Mouse (Mus musculus): ENCODE data around the gene Sin3b. TPM values are rescaled to one million over a fixed set of nuclear protein-coding genes. Genes with fewer than 3 reads are reported as not detected.

The Sin3b gene
- polyA plus RNA-seq, 1 experiment from 2014 or later, result 151 TPM

DNA sequence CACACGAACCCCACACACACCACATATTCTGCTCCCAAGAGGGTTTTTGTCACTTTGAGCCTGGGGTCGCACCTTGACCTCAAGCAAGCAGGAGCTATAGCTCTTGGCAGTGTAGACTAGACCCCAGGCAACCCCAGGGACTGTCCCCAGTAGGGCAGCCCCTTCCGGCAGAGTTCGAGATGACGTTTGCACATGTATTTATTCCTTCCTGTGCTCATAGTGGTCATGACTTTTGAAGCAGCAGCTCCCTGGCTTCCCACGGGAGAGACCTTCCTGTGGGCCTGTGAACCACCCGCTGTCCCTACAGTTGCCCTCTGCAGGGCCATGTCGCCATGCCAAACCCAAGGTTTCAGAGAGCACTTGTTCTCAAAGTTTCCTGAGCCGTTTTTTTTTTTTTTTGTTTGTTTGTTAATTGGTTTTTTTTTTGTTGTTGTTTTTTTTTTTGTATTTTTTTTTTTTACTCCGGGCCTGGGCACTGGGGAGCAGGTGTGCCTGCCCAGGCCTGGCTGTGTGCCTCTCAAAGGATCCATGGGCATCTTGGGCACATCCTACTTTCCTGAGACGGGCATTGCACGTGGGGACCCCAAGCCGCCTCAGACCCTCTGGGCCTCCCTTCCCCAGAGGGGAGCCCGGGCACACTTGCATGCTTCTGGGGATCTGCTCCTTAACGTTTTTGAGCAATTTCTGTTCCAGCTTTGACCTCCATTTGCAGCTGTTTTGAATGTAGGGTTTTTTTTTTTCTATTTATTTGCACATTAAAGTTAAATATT is 34.5 kb downstream of the Sin3b start:
- peaks cover 68% of the 10 kb centered on the region for H3K36me3 ChIP-seq (replicated peaks)
- no peak overlapping the region for H3K27ac ChIP-seq
- H3K4me3 ChIP-seq, result no peak overlapping the region
- no peaks in the 10 kb centered on the region for H3K4me1 ChIP-seq
- 92% methylated on average over 15 of the region's 15 CpGs for WGBS
- H3K27me3 ChIP-seq (ENCODE audit: poor library complexity, severe bottlenecking), result no peaks in the 10 kb centered on the region
- peak; percentile 11 for DNase-seq (ENCODE audit: extremely low spot score, low spot score)
- H3K9me3 ChIP-seq, result no peaks in the 10 kb centered on the region

DNA sequence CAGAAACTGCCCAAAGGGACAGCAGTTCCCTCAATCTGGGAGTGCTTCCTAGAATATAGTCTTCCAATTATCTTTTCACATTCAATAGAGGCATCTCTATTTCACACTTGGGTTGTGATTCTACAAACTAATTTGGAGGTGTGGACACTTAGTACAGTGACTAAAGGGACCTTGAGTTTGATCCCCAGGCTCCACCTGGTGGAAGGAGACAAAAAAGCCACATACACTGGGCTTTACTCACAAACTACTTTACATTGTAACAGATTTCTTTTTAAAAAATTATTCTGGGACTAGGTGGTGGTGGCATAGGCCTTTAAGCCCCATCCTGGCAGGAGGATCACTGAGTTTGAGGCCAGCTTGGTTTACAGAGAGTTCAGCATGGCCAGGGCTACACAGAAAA is 35.2 kb downstream of the Sin3b start:
- H3K4me3 ChIP-seq, result no peak overlapping the region
- H3K27me3 ChIP-seq (ENCODE audit: poor library complexity, severe bottlenecking), result no peaks in the 10 kb centered on the region
- DNase-seq (ENCODE audit: extremely low spot score, low spot score), result no peak
- H3K4me1 ChIP-seq, result no peaks in the 10 kb centered on the region
- H3K36me3 ChIP-seq (replicated peaks), result peaks cover 61% of the 10 kb centered on the region
- H3K9me3 ChIP-seq, result no peaks in the 10 kb centered on the region
- no peak overlapping the region for H3K27ac ChIP-seq

DNA sequence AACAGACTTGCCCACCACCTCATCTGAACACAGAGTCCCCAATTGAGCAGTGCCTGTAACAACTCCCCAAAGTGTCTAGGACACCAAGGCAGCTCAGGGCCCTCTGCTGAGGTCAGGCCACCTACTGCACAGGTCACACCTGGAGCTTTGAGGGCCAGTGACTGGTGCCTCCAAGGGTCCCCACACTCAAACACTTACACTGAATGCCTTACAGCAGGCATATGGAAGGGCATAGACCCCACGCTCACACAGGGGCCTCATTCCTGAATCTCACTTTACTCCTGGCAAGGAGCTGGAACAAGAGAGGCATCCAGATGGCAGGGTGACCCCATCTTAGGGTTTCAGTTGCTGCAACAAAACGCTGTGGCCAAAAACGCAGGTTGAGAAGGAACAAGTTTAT is 37.1 kb downstream of the Sin3b start:
- no peaks in the 10 kb centered on the region for H3K4me1 ChIP-seq
- H3K27me3 ChIP-seq (ENCODE audit: poor library complexity, severe bottlenecking), result no peaks in the 10 kb centered on the region
- DNase-seq (ENCODE audit: extremely low spot score, low spot score), result no peak
- peaks cover 45% of the 10 kb centered on the region for H3K36me3 ChIP-seq (replicated peaks)
- no peak overlapping the region for H3K4me3 ChIP-seq
- no peaks in the 10 kb centered on the region for H3K9me3 ChIP-seq
- WGBS, result 87% methylated on average over 3 of the region's 3 CpGs
- no peak overlapping the region for H3K27ac ChIP-seq

DNA sequence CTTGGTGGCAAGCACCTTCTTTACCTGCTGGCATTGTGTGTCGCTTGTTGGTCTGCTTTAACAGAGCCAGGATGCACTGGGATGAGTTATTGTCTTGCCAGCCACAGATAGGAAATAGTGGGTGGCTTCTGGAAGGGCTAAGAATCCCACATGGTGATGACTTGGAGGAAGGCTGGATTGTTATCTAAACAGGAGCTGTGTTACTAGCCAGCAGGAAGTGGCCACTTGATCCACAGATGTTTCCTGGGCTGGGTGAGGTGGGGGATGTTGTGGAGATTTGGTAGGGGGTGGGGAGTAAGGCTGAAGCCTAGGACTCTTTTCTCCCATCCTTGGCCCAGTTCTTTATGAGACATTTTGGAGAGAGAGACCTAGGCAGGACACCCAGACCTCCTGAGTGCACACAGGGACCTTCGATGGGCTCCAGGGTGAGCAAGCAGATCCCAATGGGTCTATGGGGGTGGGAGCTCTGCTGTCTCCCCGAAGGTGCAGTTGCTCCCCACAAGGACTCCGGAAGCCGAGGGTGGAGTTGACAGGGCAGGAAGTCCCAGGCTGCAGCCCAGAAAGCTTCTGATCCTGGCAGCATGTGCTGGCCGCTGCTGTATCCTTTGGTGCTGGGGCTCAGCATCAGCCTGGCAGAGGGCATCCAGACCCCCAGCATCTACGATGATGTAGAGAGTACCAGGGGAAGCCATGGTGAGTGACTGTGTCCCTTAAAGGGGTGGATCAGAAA is 38.4 kb downstream of the Sin3b start, which contains the start of gene F2rl3:
F2rl3 (plus strand) TSS at position 559 of the 730 bp plus-strand sequence.
- 84% methylated on average over 7 of the region's 7 CpGs for WGBS
- H3K27me3 ChIP-seq (ENCODE audit: poor library complexity, severe bottlenecking), result no peaks in the 10 kb centered on the region
- peak; percentile 12 for DNase-seq (ENCODE audit: extremely low spot score, low spot score)
- H3K4me3 ChIP-seq, result no peak within 1 kb of the TSS
- no peaks in the 10 kb centered on the region for H3K9me3 ChIP-seq
- H3K27ac ChIP-seq, result peak within 1 kb of the TSS; percentile 30; the same call in 1 of the 2 replicates
- H3K36me3 ChIP-seq (replicated peaks), result peaks cover 32% of the 10 kb centered on the region
- no peaks in the 10 kb centered on the region for H3K4me1 ChIP-seq

DNA sequence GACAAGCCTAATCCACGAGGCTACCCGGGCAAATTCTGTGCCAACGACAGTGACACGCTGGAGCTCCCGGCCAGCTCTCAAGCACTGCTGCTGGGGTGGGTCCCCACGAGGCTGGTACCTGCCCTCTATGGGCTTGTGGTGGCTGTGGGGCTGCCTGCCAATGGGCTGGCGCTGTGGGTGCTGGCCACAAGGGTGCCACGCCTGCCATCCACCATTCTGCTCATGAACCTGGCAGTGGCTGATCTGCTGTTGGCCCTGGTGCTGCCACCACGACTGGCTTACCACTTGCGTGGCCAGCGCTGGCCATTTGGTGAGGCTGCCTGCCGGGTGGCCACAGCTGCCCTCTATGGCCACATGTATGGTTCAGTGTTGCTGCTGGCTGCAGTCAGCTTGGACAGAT is 39.2 kb downstream of the Sin3b start:
- Histone ChIP-seq H3K4me3 (no peak overlapping the region), H3K4me1 (no peaks in the 10 kb centered on the region), H3K36me3 (replicated peaks) (peaks cover 24% of the 10 kb centered on the region), H3K27me3 (ENCODE audit: poor library complexity, severe bottlenecking) (no peaks in the 10 kb centered on the region), H3K27ac (peak overlapping the region; percentile 30; the same call in 1 of the 2 replicates), H3K9me3 (no peaks in the 10 kb centered on the region)
- 92% methylated on average over 12 of the region's 12 CpGs for WGBS
- DNase-seq (ENCODE audit: extremely low spot score, low spot score), result no peak

DNA sequence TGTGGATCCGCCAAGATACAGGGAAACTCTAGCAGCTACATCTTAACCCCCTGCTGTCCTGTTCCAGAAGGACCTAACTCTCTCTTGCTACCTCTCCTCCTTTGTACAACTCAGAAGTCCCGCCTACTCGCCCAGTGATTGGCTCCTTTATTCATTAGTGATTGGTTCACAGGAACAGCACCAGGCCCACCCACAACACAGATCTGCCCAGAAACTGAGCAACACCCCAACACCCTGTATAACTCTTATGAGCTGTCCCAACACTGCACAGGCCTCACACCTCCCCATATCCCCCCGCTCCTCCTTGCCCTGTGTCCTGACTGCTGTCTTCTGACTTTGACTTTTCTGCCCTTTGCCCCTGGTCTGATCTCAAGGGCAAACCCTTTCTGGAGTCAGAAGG is 42.6 kb downstream of the Sin3b start:
- no peaks in the 10 kb centered on the region for H3K27me3 ChIP-seq (ENCODE audit: poor library complexity, severe bottlenecking)
- no peak overlapping the region for H3K4me3 ChIP-seq
- no peaks in the 10 kb centered on the region for H3K9me3 ChIP-seq
- no peaks in the 10 kb centered on the region for H3K4me1 ChIP-seq
- no peak overlapping the region for H3K27ac ChIP-seq
- no peaks in the 10 kb centered on the region for H3K36me3 ChIP-seq (replicated peaks)
- DNase-seq (ENCODE audit: extremely low spot score, low spot score), result no peak
- 65% methylated on average over 4 of the region's 4 CpGs for WGBS

DNA sequence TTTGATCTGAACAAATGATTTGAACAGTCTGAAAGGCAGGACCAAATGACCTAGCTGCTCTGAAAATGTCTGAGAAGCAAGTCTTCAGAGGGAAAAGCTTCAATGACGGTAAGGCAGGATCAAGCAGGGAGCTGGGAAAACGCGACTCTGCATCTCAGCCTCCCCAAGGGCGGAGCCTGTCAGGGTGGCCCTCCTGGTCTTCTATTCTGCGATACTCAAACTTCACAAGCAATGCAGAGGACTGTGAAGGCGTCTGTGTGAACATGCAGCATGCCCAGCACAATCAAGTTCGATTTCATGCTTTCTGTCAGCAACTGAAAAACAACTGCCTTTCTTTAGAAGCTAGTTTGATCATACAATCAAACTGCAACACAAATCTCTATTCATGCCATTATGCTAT is 43.7 kb downstream of the Sin3b start:
- Histone ChIP-seq H3K9me3 (no peaks in the 10 kb centered on the region), H3K27ac (no peak overlapping the region), H3K27me3 (ENCODE audit: poor library complexity, severe bottlenecking) (no peaks in the 10 kb centered on the region), H3K4me1 (no peaks in the 10 kb centered on the region), H3K36me3 (replicated peaks) (no peaks in the 10 kb centered on the region), H3K4me3 (no peak overlapping the region)
- DNase-seq (ENCODE audit: extremely low spot score, low spot score), result no peak
- WGBS, result 45% methylated on average over 7 of the region's 7 CpGs

DNA sequence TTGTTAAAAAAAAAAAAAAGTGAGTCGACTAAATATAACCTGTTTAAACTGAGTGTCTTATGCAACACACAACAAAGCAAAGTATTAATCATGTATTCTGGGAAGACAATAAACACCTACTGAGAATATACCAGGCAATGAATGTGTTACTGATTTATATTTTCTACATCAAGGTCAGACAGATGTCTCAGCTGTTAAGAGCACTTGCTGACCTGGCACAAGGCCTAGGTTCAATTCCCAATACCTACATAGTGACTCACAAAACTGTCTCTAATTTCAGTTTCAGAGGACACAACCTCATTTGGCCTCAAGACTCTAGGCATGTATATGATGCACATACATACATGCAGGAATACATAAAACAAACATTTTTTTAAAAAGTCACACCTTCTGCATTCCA is 54.7 kb downstream of the Sin3b start:
- H3K4me3 ChIP-seq, result no peak overlapping the region
- H3K9me3 ChIP-seq, result no peaks in the 10 kb centered on the region
- DNase-seq (ENCODE audit: extremely low spot score, low spot score), result no peak
- H3K4me1 ChIP-seq, result no peaks in the 10 kb centered on the region
- 86% methylated on average over 1 of the region's 1 CpGs for WGBS
- no peak overlapping the region for H3K27ac ChIP-seq
- H3K36me3 ChIP-seq (replicated peaks), result no peaks in the 10 kb centered on the region
- H3K27me3 ChIP-seq (ENCODE audit: poor library complexity, severe bottlenecking), result no peaks in the 10 kb centered on the region

DNA sequence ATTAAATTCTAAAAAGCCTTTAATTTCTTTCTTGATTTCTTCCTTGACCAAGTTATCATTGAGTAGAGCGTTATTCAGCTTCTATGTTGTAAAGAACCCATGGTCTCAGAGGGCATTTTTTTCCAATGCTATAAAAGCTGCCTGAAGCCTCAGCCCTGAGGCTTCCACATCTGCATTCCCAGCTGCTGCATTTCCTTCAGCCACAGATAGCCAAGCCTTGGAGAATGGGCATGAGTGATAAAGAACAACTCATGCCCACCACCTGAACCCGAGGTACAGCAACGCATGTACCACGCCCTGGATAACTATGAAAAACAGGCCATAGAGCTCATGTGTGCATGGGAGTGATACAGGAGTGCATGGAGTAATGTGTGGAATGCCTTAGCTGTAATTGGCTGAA is 57.6 kb downstream of the Sin3b start:
- WGBS, result 93% methylated on average over 4 of the region's 4 CpGs
- Histone ChIP-seq H3K4me3 (no peak overlapping the region), H3K27me3 (ENCODE audit: poor library complexity, severe bottlenecking) (no peaks in the 10 kb centered on the region), H3K4me1 (no peaks in the 10 kb centered on the region), H3K27ac (no peak overlapping the region), H3K9me3 (no peaks in the 10 kb centered on the region), H3K36me3 (replicated peaks) (no peaks in the 10 kb centered on the region)
- no peak for DNase-seq (ENCODE audit: extremely low spot score, low spot score)

DNA sequence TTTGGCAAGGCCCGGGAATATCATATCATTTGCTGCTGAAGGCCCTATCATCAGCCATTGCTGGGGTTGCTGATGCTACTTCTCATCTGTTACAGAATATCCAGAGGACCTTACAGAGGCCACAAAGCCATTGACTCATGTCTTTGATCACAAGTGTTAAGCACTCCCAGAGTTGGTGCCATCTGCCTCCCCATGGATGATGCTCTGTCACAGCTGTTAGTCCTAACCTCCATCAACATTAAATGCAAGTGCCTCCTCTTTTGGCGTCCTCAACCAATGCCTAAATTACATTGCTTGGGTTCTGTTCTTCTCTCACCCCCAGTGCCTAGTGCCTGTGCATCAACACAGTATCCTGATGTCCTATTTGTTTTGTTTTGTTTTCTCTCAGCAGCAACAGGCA is 78.5 kb downstream of the Sin3b start:
- no peak for DNase-seq (ENCODE audit: extremely low spot score, low spot score)
- no peak overlapping the region for H3K4me3 ChIP-seq
- no peaks in the 10 kb centered on the region for H3K36me3 ChIP-seq (replicated peaks)
- no peaks in the 10 kb centered on the region for H3K27me3 ChIP-seq (ENCODE audit: poor library complexity, severe bottlenecking)
- WGBS, result 80% methylated on average over 2 of the region's 2 CpGs
- H3K9me3 ChIP-seq, result no peaks in the 10 kb centered on the region
- H3K4me1 ChIP-seq, result no peaks in the 10 kb centered on the region
- H3K27ac ChIP-seq, result no peak overlapping the region

Small RNA genes within 50 kb of the gene (microRNA-seq; reads per million reads assigned to microRNA genes)
- not detected for gene Gm26237

Other genes with a start within 250 kb of the Sin3b start
- gene Cherp, start 248.1 kb upstream of the Sin3b start, polyA plus RNA-seq (2016; fragmentation: Nextera tagmentation; extraction: Ambion mirVana), result 108 and 114 TPM in 2 replicates
- gene Slc35e1, start 230.7 kb upstream of the Sin3b start, polyA plus RNA-seq (2016; fragmentation: Nextera tagmentation; extraction: Ambion mirVana), result 14.0 and 15.3 TPM in 2 replicates
- gene Med26, start 175.0 kb upstream of the Sin3b start, polyA plus RNA-seq (2016; fragmentation: Nextera tagmentation; extraction: Ambion mirVana), result 19.4 and 20.1 TPM in 2 replicates
- gene Smim7, start 152.2 kb upstream of the Sin3b start, polyA plus RNA-seq (2016; fragmentation: Nextera tagmentation; extraction: Ambion mirVana), result 105 and 106 TPM in 2 replicates
- 8.6 and 10.4 TPM in 2 replicates for gene Tmem38a, start 151.2 kb upstream of the Sin3b start, polyA plus RNA-seq (2016; fragmentation: Nextera tagmentation; extraction: Ambion mirVana)
- 0.07 TPM in 1 of 2 replicates, not detected in the other for gene Nwd1, start 76.6 kb upstream of the Sin3b start, polyA plus RNA-seq (2016; fragmentation: Nextera tagmentation; extraction: Ambion mirVana)
- 2.0 and 2.7 TPM in 2 replicates for gene F2rl3, start 38.6 kb downstream of the Sin3b start, polyA plus RNA-seq (2016; fragmentation: Nextera tagmentation; extraction: Ambion mirVana)

Measured in forebrain, embryonic 10.5 days (tissue).